Mouse (Mus musculus) thymus, postnatal 0 days (tissue): ENCODE data around the gene Krt27. TPM values are rescaled to one million over a fixed set of nuclear protein-coding genes. Genes with fewer than 3 reads are reported as not detected.
A peak's percentile ranks its signal among the peaks of the same experiment; 100 is the strongest.

Source experiments
- DNase-seq: peaks from one replicate; pipeline ENCODE4 v3.0.0-alpha.2; 2015; ENCODE audit warnings: low spot score
- polyA plus RNA-seq: library from polyadenylated mRNA; unstranded; fragments of >200 nt; fragmentation: Nextera tagmentation; extraction: Ambion mirVana; gene quantifications from 2 replicates; pipeline ENCODE4 v1.2.1, GENCODE M21; 2015

The Krt27 gene
- polyA plus RNA-seq, 1 experiment from 2014 or later, result 0.09 TPM

GRCm38 (mm10) chr11:99329655-99330054 is 21.2 kb downstream of the Krt27 start:
- DNase-seq, result no peak

GRCm38 (mm10) chr11:99322851-99323250 is 28.1 kb downstream of the Krt27 start, which contains the start of gene Krt25:
TSS of gene Krt25 (minus strand) at chr11:99322951.
- no peak for DNase-seq

- DNase-seq, result no peak
These were observed 29.8 kb downstream of the Krt27 start for GRCm38 (mm10) chr11:99321094-99321493.

- DNase-seq, result no peak
These were observed 31.8 kb downstream of the Krt27 start for GRCm38 (mm10) chr11:99319127-99319526.

- DNase-seq, result no peak
These were observed 34.4 kb downstream of the Krt27 start for GRCm38 (mm10) chr11:99316543-99316942.

GRCm38 (mm10) chr11:99314594-99314993 is 36.3 kb downstream of the Krt27 start:
- no peak for DNase-seq

GRCm38 (mm10) chr11:99310882-99311281 is 40.0 kb downstream of the Krt27 start:
- DNase-seq, result peak; percentile 71

- DNase-seq, result peak; percentile 60
These were observed 43.3 kb downstream of the Krt27 start for GRCm38 (mm10) chr11:99307579-99307978.

Other genes with a start within 250 kb of the Krt27 start
- gene Ccr7, start 196.0 kb downstream of the Krt27 start, polyA plus RNA-seq, result 36.2 and 37.4 TPM in 2 replicates
- gene Smarce1, start 120.1 kb downstream of the Krt27 start, polyA plus RNA-seq, result 227 and 240 TPM in 2 replicates
- gene Krt222, start 107.0 kb downstream of the Krt27 start, polyA plus RNA-seq, result 1.7 and 2.0 TPM in 2 replicates
- 0.72 and 0.75 TPM in 2 replicates for gene Krt24, start 65.8 kb downstream of the Krt27 start, polyA plus RNA-seq
- gene Krt25, start 28.2 kb downstream of the Krt27 start, polyA plus RNA-seq, result 0.35 and 0.39 TPM in 2 replicates
- gene Krt26, start 13.1 kb downstream of the Krt27 start, polyA plus RNA-seq, result not detected in 2 replicates
- gene Krt28, start 23.8 kb upstream of the Krt27 start, polyA plus RNA-seq, result 0.27 and 0.30 TPM in 2 replicates
- gene Krt10, start 38.3 kb upstream of the Krt27 start, polyA plus RNA-seq, result 44.9 and 47.3 TPM in 2 replicates
- gene Krt12, start 71.2 kb upstream of the Krt27 start, polyA plus RNA-seq, result 0.52 and 0.63 TPM in 2 replicates
- 1.6 TPM in 2 replicates for gene Krt20, start 87.0 kb upstream of the Krt27 start, polyA plus RNA-seq
- gene Krt23, start 142.0 kb upstream of the Krt27 start, polyA plus RNA-seq, result 1.8 and 2.4 TPM in 2 replicates
- not detected in 2 replicates for gene Krt39, start 170.2 kb upstream of the Krt27 start, polyA plus RNA-seq
- not detected in 2 replicates for gene Krt40, start 192.1 kb upstream of the Krt27 start, polyA plus RNA-seq
- 0.33 TPM in 1 of 2 replicates, not detected in the other for gene Krtap3-3, start 199.8 kb upstream of the Krt27 start, polyA plus RNA-seq
- not detected in 2 replicates for gene Krtap3-2, start 205.7 kb upstream of the Krt27 start, polyA plus RNA-seq
- not detected in 2 replicates for gene Gm11939, start 208.4 kb upstream of the Krt27 start, polyA plus RNA-seq
- not detected in 2 replicates for gene Krtap3-1, start 215.5 kb upstream of the Krt27 start, polyA plus RNA-seq
- gene Krtap1-5, start 229.9 kb upstream of the Krt27 start, polyA plus RNA-seq, result not detected in 2 replicates
- not detected in 2 replicates for gene Krtap1-4, start 232.6 kb upstream of the Krt27 start, polyA plus RNA-seq
- gene Krtap1-3, start 240.2 kb upstream of the Krt27 start, polyA plus RNA-seq, result not detected in 2 replicates
- gene Krtap9-3, start 247.0 kb upstream of the Krt27 start, polyA plus RNA-seq, result not detected in 2 replicates